Mouse (Mus musculus) megakaryocyte, embryonic 14.5 days (primary cell): ENCODE results near the gene Vps41.

ENCODE experiments used
- FLI1 ChIP-seq: IDR thresholded peaks from 2 replicates; pipeline ENCODE4 v1.6.1; 2012; ENCODE audit warnings: low read length, inconsistent platforms, mixed read lengths
- GATA1 ChIP-seq: IDR thresholded peaks from 3 replicates; pipeline ENCODE4 v1.6.1; 2012; ENCODE audit warnings: mixed read lengths, low read length, inconsistent platforms, borderline replicate concordance

- TF ChIP-seq GATA1 (no peak), FLI1 (no peak)
Measured at GRCm38 (mm10) chr13:18790086-18790485, 73.0 kb downstream of the Vps41 start.
